Mouse (Mus musculus): ENCODE data around the gene Fmo6.

Gene Fmo6

GRCm38 (mm10) chr1:162937415-162937814 lies at the start of gene Fmo6:
TSS of gene Fmo6 (minus strand) at chr1:162937515.
- in situ Hi-C loops (cut with MboI, MseI): no loop called here

- in situ Hi-C loops (cut with MboI, MseI): no loop called here
Observed at GRCm38 (mm10) chr1:162986777-162987176, 49.5 kb upstream of the Fmo6 start.

GRCm38 (mm10) chr1:162986121-162986748 lies 48.9 kb upstream of the Fmo6 start:
- in situ Hi-C loops (cut with MboI, MseI): no loop called here

GRCm38 (mm10) chr1:162984428-162984827 lies 47.1 kb upstream of the Fmo6 start, which contains the start of gene Fmo3:
TSS of gene Fmo3 (minus strand) at chr1:162984528.
- in situ Hi-C loops (cut with MboI, MseI): no loop called here

- in situ Hi-C loops (cut with MboI, MseI): no loop called here
Observed at GRCm38 (mm10) chr1:162963556-162963955, 26.2 kb upstream of the Fmo6 start.

- in situ Hi-C loops (cut with MboI, MseI): no loop called here
Observed at GRCm38 (mm10) chr1:162957422-162957821, 20.1 kb upstream of the Fmo6 start.

- in situ Hi-C loops (cut with MboI, MseI): no loop called here
Observed at GRCm38 (mm10) chr1:162953079-162953478, 15.8 kb upstream of the Fmo6 start.

- in situ Hi-C loops (cut with MboI, MseI): no loop called here
Observed at GRCm38 (mm10) chr1:162949763-162950162, 12.4 kb upstream of the Fmo6 start.

GRCm38 (mm10) chr1:162947934-162948333 lies 10.6 kb upstream of the Fmo6 start:
- in situ Hi-C loops (cut with MboI, MseI): no loop called here

- in situ Hi-C loops (cut with MboI, MseI): no loop called here
Observed at GRCm38 (mm10) chr1:162946837-162947558, 9.7 kb upstream of the Fmo6 start.

GRCm38 (mm10) chr1:162943700-162944099 lies 6.4 kb upstream of the Fmo6 start:
- in situ Hi-C loops (cut with MboI, MseI): no loop called here

GRCm38 (mm10) chr1:162938696-162939351 lies 1.5 kb upstream of the Fmo6 start:
- in situ Hi-C loops (cut with MboI, MseI): no loop called here

- in situ Hi-C loops (cut with MboI, MseI): no loop called here
Observed at GRCm38 (mm10) chr1:162937970-162938695, 818 bp upstream of the Fmo6 start.

- in situ Hi-C loops (cut with MboI, MseI): no loop called here
Observed at GRCm38 (mm10) chr1:162934374-162935012, 2.8 kb downstream of the Fmo6 start.

- in situ Hi-C loops (cut with MboI, MseI): no loop called here
Observed at GRCm38 (mm10) chr1:162932386-162932785, 4.9 kb downstream of the Fmo6 start.

GRCm38 (mm10) chr1:162931880-162932279 lies 5.4 kb downstream of the Fmo6 start:
- in situ Hi-C loops (cut with MboI, MseI): no loop called here

GRCm38 (mm10) chr1:162931310-162931875 lies 5.9 kb downstream of the Fmo6 start:
- in situ Hi-C loops (cut with MboI, MseI): no loop called here

GRCm38 (mm10) chr1:162930631-162931030 lies 6.7 kb downstream of the Fmo6 start:
- in situ Hi-C loops (cut with MboI, MseI): no loop called here

- in situ Hi-C loops (cut with MboI, MseI): no loop called here
Observed at GRCm38 (mm10) chr1:162929146-162929545, 8.2 kb downstream of the Fmo6 start.

GRCm38 (mm10) chr1:162925121-162925520 lies 12.2 kb downstream of the Fmo6 start:
- in situ Hi-C loops (cut with MboI, MseI): no loop called here

- in situ Hi-C loops (cut with MboI, MseI): no loop called here
Observed at GRCm38 (mm10) chr1:162916661-162917060, 20.7 kb downstream of the Fmo6 start.
